Mouse (Mus musculus) kidney, postnatal 25 days (tissue): ENCODE measurements around the gene Lmo2.
A peak's percentile ranks its signal among the peaks of the same experiment; 100 is the strongest.

Source experiments
- DNase-seq, 2 experiments: peaks; one replicate each; pipeline ENCODE4 v3.0.0; 2021; ENCODE audit warnings: mixed read lengths in 2 of 2

The Lmo2 gene

GRCm38 (mm10) chr2:103944859-103945258, 12.9 kb upstream of the Lmo2 start:
- DNase-seq, result no peak

GRCm38 (mm10) chr2:103945571-103946092, 12.2 kb upstream of the Lmo2 start:
- DNase-seq, result no peak

GRCm38 (mm10) chr2:103946892-103947291, 10.9 kb upstream of the Lmo2 start:
- no peak for DNase-seq

- no peak for DNase-seq
Observed at GRCm38 (mm10) chr2:103947982-103948655, 9.7 kb upstream of the Lmo2 start.

GRCm38 (mm10) chr2:103953050-103953835, 4.5 kb upstream of the Lmo2 start:
- no peak for DNase-seq

- no peak for DNase-seq
Observed at GRCm38 (mm10) chr2:103955714-103956113, 2.1 kb upstream of the Lmo2 start.

- DNase-seq, result no peak
Observed at GRCm38 (mm10) chr2:103956867-103957266, 919 bp upstream of the Lmo2 start.

GRCm38 (mm10) chr2:103958634-103959033, 848 bp downstream of the Lmo2 start:
- DNase-seq, result no peak

- DNase-seq, result no peak
Observed at GRCm38 (mm10) chr2:103959066-103959465, 1.3 kb downstream of the Lmo2 start.

- no peak for DNase-seq
Observed at GRCm38 (mm10) chr2:103959574-103959973, 1.8 kb downstream of the Lmo2 start.

GRCm38 (mm10) chr2:103962349-103962748, 4.6 kb downstream of the Lmo2 start:
- DNase-seq, result no peak

- no peak for DNase-seq
Observed at GRCm38 (mm10) chr2:103965391-103965790, 7.6 kb downstream of the Lmo2 start.

GRCm38 (mm10) chr2:103968186-103968585, 10.4 kb downstream of the Lmo2 start:
- no peak for DNase-seq

- DNase-seq, result no peak
Observed at GRCm38 (mm10) chr2:103968919-103969436, 11.2 kb downstream of the Lmo2 start.

- DNase-seq, result peak; percentile 73 to 85
Observed at GRCm38 (mm10) chr2:103969437-103970040, 11.8 kb downstream of the Lmo2 start.

- DNase-seq, result peak; percentile 49 to 70
Observed at GRCm38 (mm10) chr2:103970041-103970790, 12.4 kb downstream of the Lmo2 start.

- peak in 1 of 2 experiments; percentile 5 for DNase-seq
Observed at GRCm38 (mm10) chr2:103970791-103971649, 13.2 kb downstream of the Lmo2 start.

- no peak for DNase-seq
Observed at GRCm38 (mm10) chr2:103971838-103972237, 14.1 kb downstream of the Lmo2 start.

GRCm38 (mm10) chr2:103975904-103976303, 18.1 kb downstream of the Lmo2 start:
- no peak for DNase-seq

GRCm38 (mm10) chr2:103977216-103977615, 19.4 kb downstream of the Lmo2 start:
- no peak for DNase-seq

- no peak for DNase-seq
Observed at GRCm38 (mm10) chr2:103977716-103978115, 19.9 kb downstream of the Lmo2 start.

GRCm38 (mm10) chr2:103982250-103982649, 24.5 kb downstream of the Lmo2 start:
- DNase-seq, result peak; percentile 76 to 88
